Mouse (Mus musculus): ENCODE measurements at regions not wholly inside any gene's neighbourhood (a gene's known extent, or its start where the extent isn't known, plus 50 kb on each side); places are given as distances from the start of the nearest gene placed in this dataset.

GRCm38 (mm10) chr12:73464311-73464710 lies 81.9 kb downstream of the Tmem30b start:
- Histone ChIP-seq H3K27me3 (ENCODE audit: control insufficient read depth, insufficient read depth, low read length) (no peaks in the 10 kb centered on the region), H3K4me1 (ENCODE audit: control insufficient read depth, insufficient read depth, low read length) (no peaks in the 10 kb centered on the region), H3K36me3 (ENCODE audit: control insufficient read depth, insufficient read depth, low read length) (no peaks in the 10 kb centered on the region), H3K4me3 (ENCODE audit: control insufficient read depth, low read depth, low read length) (no peak overlapping the region), H3K27ac (ENCODE audit: control insufficient read depth, insufficient read depth, low read depth, low read length) (no peak overlapping the region)
- TF ChIP-seq CTCF (IDR thresholded peaks at IDR 0.05; ENCODE audit: control insufficient read depth, insufficient read depth, insufficient replicate concordance, low read depth, low read length) (no peak), POLR2A (IDR thresholded peaks at IDR 0.05; ENCODE audit: control insufficient read depth, low read depth, low read length) (no peak)

DNA sequence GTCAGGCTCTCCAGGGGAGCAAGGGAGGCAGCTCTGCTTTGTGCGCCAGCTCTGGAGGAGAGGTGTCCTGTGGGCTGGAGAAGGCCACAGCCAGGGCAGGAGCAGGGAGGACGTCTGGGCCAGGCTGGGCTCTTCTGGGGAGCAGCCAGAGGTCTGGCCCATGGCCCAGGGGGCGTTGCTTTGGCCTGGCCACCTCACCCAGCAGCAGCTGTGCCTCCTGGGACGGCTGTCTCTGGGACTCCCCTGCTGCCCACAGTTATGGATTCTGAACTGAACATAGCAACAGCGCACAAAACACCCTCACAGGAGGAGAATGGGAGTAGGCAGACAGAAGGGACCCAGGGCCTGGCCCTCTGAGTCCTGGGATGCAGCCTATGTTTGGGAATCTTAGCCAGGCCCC lies 84.1 kb downstream of the Tmem30b start:
- Histone ChIP-seq H3K27ac (ENCODE audit: control insufficient read depth, insufficient read depth, low read depth, low read length) (no peak overlapping the region), H3K4me1 (ENCODE audit: control insufficient read depth, insufficient read depth, low read length) (no peaks in the 10 kb centered on the region), H3K27me3 (ENCODE audit: control insufficient read depth, insufficient read depth, low read length) (no peaks in the 10 kb centered on the region), H3K36me3 (ENCODE audit: control insufficient read depth, insufficient read depth, low read length) (no peaks in the 10 kb centered on the region), H3K4me3 (ENCODE audit: control insufficient read depth, low read depth, low read length) (no peak overlapping the region)
- TF ChIP-seq CTCF (IDR thresholded peaks at IDR 0.05; ENCODE audit: control insufficient read depth, insufficient read depth, insufficient replicate concordance, low read depth, low read length) (no peak), POLR2A (IDR thresholded peaks at IDR 0.05; ENCODE audit: control insufficient read depth, low read depth, low read length) (no peak)

- Histone ChIP-seq H3K36me3 (ENCODE audit: control insufficient read depth, insufficient read depth, low read length) (no peaks in the 10 kb centered on the region), H3K4me1 (ENCODE audit: control insufficient read depth, insufficient read depth, low read length) (no peaks in the 10 kb centered on the region), H3K27me3 (ENCODE audit: control insufficient read depth, insufficient read depth, low read length) (no peaks in the 10 kb centered on the region), H3K27ac (ENCODE audit: control insufficient read depth, insufficient read depth, low read depth, low read length) (no peak overlapping the region), H3K4me3 (ENCODE audit: control insufficient read depth, low read depth, low read length) (no peak overlapping the region)
- TF ChIP-seq CTCF (IDR thresholded peaks at IDR 0.05; ENCODE audit: control insufficient read depth, insufficient read depth, insufficient replicate concordance, low read depth, low read length) (no peak), POLR2A (IDR thresholded peaks at IDR 0.05; ENCODE audit: control insufficient read depth, low read depth, low read length) (no peak)
These were observed 85.9 kb downstream of the Tmem30b start for GRCm38 (mm10) chr12:73460291-73460761.

DNA sequence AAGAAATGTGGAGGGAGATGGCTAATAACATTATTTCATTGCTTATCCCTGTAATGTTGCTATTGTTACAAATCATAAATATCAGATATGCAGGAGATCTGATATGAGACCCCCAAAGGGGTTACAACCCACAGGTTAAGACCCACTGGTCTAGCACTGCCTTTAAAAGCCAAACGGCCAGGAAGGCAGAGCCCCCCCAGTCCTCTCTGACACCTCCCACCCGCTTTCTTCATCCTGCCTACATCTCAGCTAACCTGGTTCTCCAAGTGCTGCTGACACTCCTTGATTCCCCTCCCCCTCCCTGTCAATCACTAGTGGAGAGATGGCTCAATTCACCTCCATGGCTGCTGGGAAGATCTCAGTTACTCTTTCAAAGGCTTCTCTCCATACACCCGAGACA lies 94.9 kb downstream of the Tmem30b start:
- Histone ChIP-seq H3K36me3 (ENCODE audit: control insufficient read depth, insufficient read depth, low read length) (no peaks in the 10 kb centered on the region), H3K27ac (ENCODE audit: control insufficient read depth, insufficient read depth, low read depth, low read length) (no peak overlapping the region), H3K27me3 (ENCODE audit: control insufficient read depth, insufficient read depth, low read length) (no peaks in the 10 kb centered on the region), H3K4me1 (ENCODE audit: control insufficient read depth, insufficient read depth, low read length) (no peaks in the 10 kb centered on the region; the same call in 1 of the 2 replicates), H3K4me3 (ENCODE audit: control insufficient read depth, low read depth, low read length) (no peak overlapping the region)
- TF ChIP-seq CTCF (IDR thresholded peaks at IDR 0.05; ENCODE audit: control insufficient read depth, insufficient read depth, insufficient replicate concordance, low read depth, low read length) (no peak), POLR2A (IDR thresholded peaks at IDR 0.05; ENCODE audit: control insufficient read depth, low read depth, low read length) (no peak)

DNA sequence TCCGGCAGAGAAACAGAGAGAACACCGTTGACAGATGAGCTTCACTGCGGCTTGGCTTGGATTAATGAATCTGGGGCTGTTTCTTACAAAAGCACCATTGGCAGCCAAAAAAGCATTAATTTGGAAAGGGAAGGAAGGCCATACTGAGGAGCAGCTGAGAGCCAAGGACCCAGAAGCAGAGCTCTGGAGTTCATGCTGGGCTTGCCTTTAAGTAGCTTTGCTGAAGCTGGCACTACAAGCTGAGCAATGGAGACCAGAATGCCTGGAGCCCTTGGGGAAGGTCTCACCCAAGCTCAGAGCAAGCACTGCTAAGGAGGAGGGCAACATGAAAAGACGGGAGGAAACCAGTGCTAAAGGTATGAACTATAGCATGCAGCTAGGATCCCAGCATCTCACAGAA lies 95.7 kb downstream of the Tmem30b start:
- no peak overlapping the region for H3K4me3 ChIP-seq (ENCODE audit: control insufficient read depth, low read depth, low read length)
- H3K27ac ChIP-seq (ENCODE audit: control insufficient read depth, insufficient read depth, low read depth, low read length), result no peak overlapping the region
- no peaks in the 10 kb centered on the region for H3K36me3 ChIP-seq (ENCODE audit: control insufficient read depth, insufficient read depth, low read length)
- TF ChIP-seq CTCF (IDR thresholded peaks at IDR 0.05; ENCODE audit: control insufficient read depth, insufficient read depth, insufficient replicate concordance, low read depth, low read length) (no peak), POLR2A (IDR thresholded peaks at IDR 0.05; ENCODE audit: control insufficient read depth, low read depth, low read length) (no peak)
- H3K27me3 ChIP-seq (ENCODE audit: control insufficient read depth, insufficient read depth, low read length), result no peaks in the 10 kb centered on the region
- H3K4me1 ChIP-seq (ENCODE audit: control insufficient read depth, insufficient read depth, low read length), result no peaks in the 10 kb centered on the region; the same call in 1 of the 2 replicates

GRCm38 (mm10) chr12:73449911-73450520 lies 96.2 kb downstream of the Tmem30b start:
- no peak overlapping the region for H3K4me3 ChIP-seq (ENCODE audit: control insufficient read depth, low read depth, low read length)
- H3K4me1 ChIP-seq (ENCODE audit: control insufficient read depth, insufficient read depth, low read length), result no peaks in the 10 kb centered on the region; the same call in 1 of the 2 replicates
- no peaks in the 10 kb centered on the region for H3K36me3 ChIP-seq (ENCODE audit: control insufficient read depth, insufficient read depth, low read length)
- H3K27me3 ChIP-seq (ENCODE audit: control insufficient read depth, insufficient read depth, low read length), result no peaks in the 10 kb centered on the region
- TF ChIP-seq POLR2A (IDR thresholded peaks at IDR 0.05; ENCODE audit: control insufficient read depth, low read depth, low read length) (no peak), CTCF (IDR thresholded peaks at IDR 0.05; ENCODE audit: control insufficient read depth, insufficient read depth, insufficient replicate concordance, low read depth, low read length) (peak; percentile 14; the same call in 1 of the 2 replicates)
- H3K27ac ChIP-seq (ENCODE audit: control insufficient read depth, insufficient read depth, low read depth, low read length), result no peak overlapping the region

- H3K36me3 ChIP-seq (ENCODE audit: control insufficient read depth, insufficient read depth, low read length), result no peaks in the 10 kb centered on the region
- no peak overlapping the region for H3K27ac ChIP-seq (ENCODE audit: control insufficient read depth, insufficient read depth, low read depth, low read length)
- H3K4me3 ChIP-seq (ENCODE audit: control insufficient read depth, low read depth, low read length), result no peak overlapping the region; the same call in 1 of the 2 replicates
- no peak for TF ChIP-seq CTCF (IDR thresholded peaks at IDR 0.05; ENCODE audit: control insufficient read depth, insufficient read depth, insufficient replicate concordance, low read depth, low read length)
- TF ChIP-seq POLR2A (IDR thresholded peaks at IDR 0.05; ENCODE audit: control insufficient read depth, low read depth, low read length), result no peak
- no peaks in the 10 kb centered on the region; the same call in 1 of the 2 replicates for H3K4me1 ChIP-seq (ENCODE audit: control insufficient read depth, insufficient read depth, low read length)
- H3K27me3 ChIP-seq (ENCODE audit: control insufficient read depth, insufficient read depth, low read length), result no peaks in the 10 kb centered on the region
These were observed 97.1 kb downstream of the Tmem30b start for GRCm38 (mm10) chr12:73449069-73449468.
